Mouse (Mus musculus): Measurements from ENCODE around the gene Mfsd6l. TPM values are rescaled to one million over a fixed set of nuclear protein-coding genes. Genes with fewer than 3 reads are reported as not detected.
A peak's percentile ranks its signal among the peaks of the same experiment; 100 is the strongest.

Mfsd6l gene
- polyA plus RNA-seq, 1 experiment from 2014 or later, result 0.32 TPM

DNA sequence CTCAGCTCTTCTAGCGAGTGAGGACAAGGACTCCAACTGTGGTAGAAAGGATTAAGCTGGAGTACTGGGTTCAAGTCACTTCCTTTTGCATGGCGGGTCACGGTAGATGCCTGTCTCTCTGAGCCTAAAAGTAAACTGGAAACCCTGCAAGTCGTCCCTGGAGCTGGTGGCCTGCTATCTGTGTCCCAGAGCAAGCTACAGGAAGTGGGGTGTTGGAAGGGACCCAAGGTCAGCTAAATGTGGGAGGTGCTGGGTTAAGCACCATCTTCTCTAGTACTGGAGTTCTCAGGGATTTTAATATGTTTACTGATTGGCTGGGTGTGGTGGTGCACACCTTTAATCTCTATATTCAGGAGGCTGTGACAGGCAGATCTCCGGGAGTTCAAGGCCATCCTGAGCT is 23.2 kb upstream of the Mfsd6l start:
- H3K4me2 ChIP-seq, result no peak overlapping the region
- no peak overlapping the region for H3K9ac ChIP-seq
- H3K36me3 ChIP-seq, result no peaks in the 10 kb centered on the region
- H3K9me3 ChIP-seq, result no peaks in the 10 kb centered on the region
- H3K27me3 ChIP-seq, result peaks cover 6% of the 10 kb centered on the region; the same call in 1 of the 2 replicates
- 75% methylated on average over 5 of the region's 5 CpGs for WGBS
- no peak overlapping the region for H3K4me3 ChIP-seq
- no peak overlapping the region for H3K27ac ChIP-seq
- peaks cover 7% of the 10 kb centered on the region for H3K4me1 ChIP-seq
- no peak for ATAC-seq (ENCODE audit: insufficient number of reproducible peaks, low FRiP score, low TSS enrichment, low read depth)

DNA sequence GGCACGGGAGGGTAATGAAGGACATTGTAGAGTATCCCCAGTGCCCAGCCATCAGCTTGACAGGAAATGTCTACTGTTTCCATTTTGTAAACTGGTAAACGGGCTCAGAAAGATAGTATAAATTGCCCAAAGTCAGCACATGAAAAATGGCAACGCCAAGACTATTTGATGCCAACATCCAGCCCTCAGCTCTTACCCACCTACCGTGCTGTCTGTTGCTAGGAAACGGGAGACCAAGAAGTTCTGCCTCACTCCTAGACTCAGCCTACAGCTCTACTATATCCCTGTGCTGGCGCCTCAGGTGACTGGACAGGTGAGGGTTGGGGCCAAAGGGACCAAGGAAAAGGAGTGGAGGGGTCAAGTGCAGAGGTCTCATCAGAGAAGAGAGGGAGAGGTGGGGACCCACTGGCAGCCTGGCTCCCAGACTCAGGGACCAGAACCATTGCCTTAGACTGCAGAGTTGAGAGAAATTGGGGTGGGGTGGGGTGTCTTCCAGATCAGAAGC is 22.0 kb upstream of the Mfsd6l start:
- Histone ChIP-seq H3K4me1 (peaks cover 7% of the 10 kb centered on the region), H3K9ac (no peak overlapping the region), H3K4me2 (no peak overlapping the region), H3K27me3 (peaks cover 6% of the 10 kb centered on the region; the same call in 1 of the 2 replicates), H3K9me3 (no peaks in the 10 kb centered on the region), H3K4me3 (no peak overlapping the region), H3K36me3 (no peaks in the 10 kb centered on the region), H3K27ac (no peak overlapping the region)
- 82% methylated on average over 6 of the region's 6 CpGs for WGBS
- ATAC-seq (ENCODE audit: insufficient number of reproducible peaks, low FRiP score, low TSS enrichment, low read depth), result 0 out of 2 replicates have a peak, but pooled peaks have one; percentile 19

DNA sequence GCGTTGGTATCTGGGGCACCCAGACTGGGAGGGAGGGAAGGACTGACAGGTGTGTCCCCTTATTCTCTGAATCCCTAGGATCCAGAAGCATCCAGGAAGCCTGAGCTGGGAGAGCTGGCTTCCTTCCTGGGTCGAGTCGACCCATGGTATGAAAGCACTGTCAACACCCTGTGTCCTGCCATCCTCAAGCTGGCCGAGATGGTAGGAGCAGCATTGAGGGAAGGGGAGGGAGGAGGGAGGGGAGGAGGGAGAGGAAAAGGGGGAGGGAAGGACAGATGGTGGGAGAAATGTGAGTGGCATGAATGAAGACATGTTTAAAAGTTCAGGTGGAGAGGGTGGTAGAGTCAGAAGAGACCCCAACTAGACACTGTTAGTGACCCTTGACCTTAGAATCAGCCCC is 20.0 kb upstream of the Mfsd6l start:
- no peaks in the 10 kb centered on the region for H3K9me3 ChIP-seq
- ATAC-seq (ENCODE audit: insufficient number of reproducible peaks, low FRiP score, low TSS enrichment, low read depth), result no peak

DNA sequence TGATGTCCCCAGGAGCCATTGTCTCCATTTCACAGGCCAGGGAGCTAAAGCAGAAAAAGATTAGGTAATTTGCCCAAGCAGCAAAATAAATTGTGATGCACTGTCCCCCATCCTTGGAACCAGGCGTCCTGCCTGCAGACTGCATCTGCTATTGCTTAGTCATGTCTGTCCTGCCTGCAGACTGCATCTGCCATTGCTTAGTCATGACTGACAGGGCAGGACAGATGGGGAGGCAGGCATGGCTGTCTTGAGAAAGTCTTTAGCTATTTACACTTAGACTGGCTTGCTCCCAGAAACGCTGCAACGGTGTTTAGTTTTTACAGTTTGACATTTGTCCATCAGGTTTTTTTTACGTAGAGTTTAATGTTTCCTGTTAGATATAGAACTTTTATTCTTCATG is 19.5 kb upstream of the Mfsd6l start:
- Histone ChIP-seq H3K9me3 (no peaks in the 10 kb centered on the region), H3K4me3 (no peak overlapping the region), H3K27me3 (0 out of 2 replicates have a peak, but pooled peaks cover under 1% of the 10 kb centered on the region), H3K4me1 (peaks cover 4% of the 10 kb centered on the region; the same call in 1 of the 2 replicates), H3K27ac (no peak overlapping the region), H3K36me3 (no peaks in the 10 kb centered on the region), H3K9ac (no peak overlapping the region), H3K4me2 (no peak overlapping the region)
- WGBS, result 34% methylated on average over 4 of the region's 4 CpGs
- ATAC-seq (ENCODE audit: insufficient number of reproducible peaks, low FRiP score, low TSS enrichment, low read depth), result no peak

More for the DNA sequence above, 20.0 kb upstream of the Mfsd6l start:
- Histone ChIP-seq H3K27ac (no peak overlapping the region), H3K36me3 (no peaks in the 10 kb centered on the region), H3K27me3 (peaks cover 5% of the 10 kb centered on the region; the same call in 1 of the 2 replicates), H3K4me1 (peaks cover 7% of the 10 kb centered on the region), H3K9ac (no peak overlapping the region), H3K4me3 (no peak overlapping the region), H3K4me2 (no peak overlapping the region)
- WGBS, result 65% methylated on average over 4 of the region's 4 CpGs

DNA sequence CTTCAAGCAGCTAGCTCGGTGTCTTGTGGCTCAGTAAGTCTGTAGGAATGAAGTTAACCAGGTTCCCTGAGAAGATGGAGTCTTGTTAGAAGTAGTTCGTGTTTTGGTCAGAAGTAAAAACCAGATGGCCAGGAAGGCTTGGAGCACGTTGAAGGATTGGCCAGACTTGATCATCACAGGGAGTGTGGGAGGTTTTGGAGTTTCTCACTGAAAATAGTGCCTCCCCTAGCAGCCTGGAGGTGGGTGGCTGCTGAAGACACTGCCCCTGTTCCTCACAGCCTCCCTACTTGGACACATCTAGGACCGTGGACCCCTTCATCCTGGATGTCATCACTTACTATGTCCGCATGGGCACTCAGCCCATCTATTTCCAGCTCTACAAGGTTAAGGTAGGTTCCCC is 16.4 kb upstream of the Mfsd6l start:
- peaks cover 3% of the 10 kb centered on the region; the same call in 1 of the 2 replicates for H3K4me1 ChIP-seq
- H3K9ac ChIP-seq, result no peak overlapping the region
- H3K36me3 ChIP-seq, result no peaks in the 10 kb centered on the region
- no peaks in the 10 kb centered on the region for H3K27me3 ChIP-seq
- no peak for ATAC-seq (ENCODE audit: insufficient number of reproducible peaks, low FRiP score, low TSS enrichment, low read depth)
- H3K27ac ChIP-seq, result no peak overlapping the region
- WGBS, result 56% methylated on average over 5 of the region's 5 CpGs
- H3K4me2 ChIP-seq, result no peak overlapping the region
- H3K9me3 ChIP-seq, result no peaks in the 10 kb centered on the region
- H3K4me3 ChIP-seq, result no peak overlapping the region

DNA sequence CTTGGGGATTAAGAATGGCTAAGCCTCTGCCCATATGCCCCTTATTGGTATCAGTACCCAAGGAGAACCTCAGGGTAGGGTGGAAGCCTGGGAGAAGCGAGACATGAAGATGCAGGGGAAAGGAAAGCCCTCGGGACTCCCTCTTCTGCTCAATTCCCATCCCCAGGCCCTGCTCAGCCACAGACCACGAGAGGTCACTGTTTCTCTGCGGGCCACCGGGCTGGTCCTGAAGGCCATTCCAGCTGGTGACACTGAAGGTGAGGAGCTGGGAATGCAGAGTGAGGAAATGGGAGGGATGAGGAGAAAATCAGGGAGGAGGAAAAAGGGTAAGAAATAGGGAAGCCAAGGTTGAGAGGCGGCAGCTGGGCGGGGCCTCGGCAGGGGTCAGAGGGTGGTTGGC is 11.4 kb upstream of the Mfsd6l start:
- Histone ChIP-seq H3K9ac (no peak overlapping the region), H3K4me3 (no peak overlapping the region), H3K36me3 (no peaks in the 10 kb centered on the region), H3K4me2 (no peak overlapping the region), H3K9me3 (no peaks in the 10 kb centered on the region), H3K4me1 (peaks cover 7% of the 10 kb centered on the region; the same call in 1 of the 2 replicates), H3K27me3 (peaks cover 3% of the 10 kb centered on the region; the same call in 1 of the 2 replicates), H3K27ac (no peak overlapping the region)
- 10% methylated on average over 8 of the region's 8 CpGs for WGBS
- ATAC-seq (ENCODE audit: insufficient number of reproducible peaks, low FRiP score, low TSS enrichment, low read depth), result no peak

DNA sequence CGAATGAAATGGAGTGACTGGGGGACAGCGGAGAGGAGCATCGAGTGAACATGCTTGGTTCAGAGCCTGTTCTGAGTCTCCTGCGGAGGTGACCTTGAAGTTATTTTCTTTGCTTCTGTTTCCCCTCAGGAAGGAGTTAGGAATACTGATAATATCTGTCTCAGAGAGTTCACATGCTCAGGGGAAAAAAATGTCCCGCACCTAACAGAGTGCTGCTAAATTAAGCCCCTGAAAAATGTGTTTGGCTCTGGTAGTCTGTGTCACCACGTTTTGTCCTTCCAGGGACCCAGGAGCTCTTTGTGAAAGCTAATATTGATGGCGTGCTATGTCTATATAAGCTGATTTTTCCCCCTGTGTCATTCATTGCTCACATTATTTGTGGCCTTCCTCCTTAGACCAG is 10.8 kb upstream of the Mfsd6l start:
- Histone ChIP-seq H3K27me3 (peaks cover 3% of the 10 kb centered on the region; the same call in 1 of the 2 replicates), H3K36me3 (no peaks in the 10 kb centered on the region), H3K4me2 (no peak overlapping the region), H3K9me3 (no peaks in the 10 kb centered on the region), H3K4me3 (no peak overlapping the region), H3K4me1 (peaks cover 7% of the 10 kb centered on the region; the same call in 1 of the 2 replicates), H3K9ac (no peak overlapping the region), H3K27ac (no peak overlapping the region)
- no peak for ATAC-seq (ENCODE audit: insufficient number of reproducible peaks, low FRiP score, low TSS enrichment, low read depth)
- 49% methylated on average over 7 of the region's 7 CpGs for WGBS

DNA sequence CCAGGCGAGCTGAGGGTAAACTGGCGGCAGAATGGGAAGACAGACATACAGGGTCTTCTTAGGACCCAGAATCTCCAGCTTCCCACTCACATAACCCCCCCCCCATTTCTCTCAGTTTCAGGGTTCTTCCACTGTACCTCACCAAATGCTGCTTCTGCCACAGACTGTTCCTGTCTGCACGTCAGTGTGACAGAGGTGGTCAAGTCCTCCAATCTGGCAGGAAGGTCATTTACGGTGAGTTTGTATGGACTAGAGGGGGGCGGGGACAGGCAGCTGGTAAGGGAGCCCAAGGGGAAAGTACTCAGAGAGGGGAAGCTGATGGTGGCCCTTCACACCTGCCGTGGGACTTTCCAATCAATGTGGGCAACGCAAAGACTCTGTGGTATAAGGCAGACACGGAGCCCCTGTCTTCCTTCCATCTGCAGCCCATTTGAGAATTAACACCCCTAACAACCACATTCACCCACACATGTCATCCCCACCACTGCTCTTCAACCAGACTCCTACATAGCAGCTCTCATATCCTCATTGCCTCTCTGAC is 10.2 kb upstream of the Mfsd6l start:
- WGBS, result 69% methylated on average over 8 of the region's 8 CpGs
- Histone ChIP-seq H3K9ac (no peak overlapping the region), H3K4me2 (no peak overlapping the region), H3K4me3 (no peak overlapping the region), H3K4me1 (peaks cover 7% of the 10 kb centered on the region; the same call in 1 of the 2 replicates), H3K27ac (no peak overlapping the region), H3K9me3 (no peaks in the 10 kb centered on the region), H3K27me3 (peaks cover 3% of the 10 kb centered on the region; the same call in 1 of the 2 replicates), H3K36me3 (no peaks in the 10 kb centered on the region)
- no peak for ATAC-seq (ENCODE audit: insufficient number of reproducible peaks, low FRiP score, low TSS enrichment, low read depth)

DNA sequence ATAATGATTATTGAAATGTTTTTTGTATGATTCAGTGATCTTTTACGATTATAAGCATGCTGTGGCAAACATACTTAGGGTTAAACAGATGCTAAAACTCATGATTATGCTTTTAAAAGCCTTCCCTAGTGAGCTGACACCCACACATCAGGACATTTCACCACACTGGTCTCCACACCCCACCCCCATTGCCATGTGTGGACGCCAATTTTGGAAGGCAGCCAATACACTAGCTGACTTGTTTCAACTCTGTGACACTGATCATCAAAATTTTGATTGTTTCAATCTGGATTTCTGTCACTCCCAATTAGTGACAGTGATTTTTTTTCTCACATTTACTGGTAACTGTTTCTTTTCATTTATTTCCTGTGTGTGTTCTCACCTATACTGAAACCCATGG is 8.5 kb upstream of the Mfsd6l start:
- H3K4me1 ChIP-seq, result peaks cover 7% of the 10 kb centered on the region; the same call in 1 of the 2 replicates
- no peaks in the 10 kb centered on the region for H3K9me3 ChIP-seq
- no peak for ATAC-seq (ENCODE audit: insufficient number of reproducible peaks, low FRiP score, low TSS enrichment, low read depth)
- 42% methylated on average over 2 of the region's 2 CpGs for WGBS
- no peak overlapping the region for H3K4me2 ChIP-seq
- no peak overlapping the region for H3K9ac ChIP-seq
- H3K36me3 ChIP-seq, result no peaks in the 10 kb centered on the region
- H3K27me3 ChIP-seq, result peaks cover 3% of the 10 kb centered on the region; the same call in 1 of the 2 replicates
- H3K27ac ChIP-seq, result no peak overlapping the region
- H3K4me3 ChIP-seq, result no peak overlapping the region

DNA sequence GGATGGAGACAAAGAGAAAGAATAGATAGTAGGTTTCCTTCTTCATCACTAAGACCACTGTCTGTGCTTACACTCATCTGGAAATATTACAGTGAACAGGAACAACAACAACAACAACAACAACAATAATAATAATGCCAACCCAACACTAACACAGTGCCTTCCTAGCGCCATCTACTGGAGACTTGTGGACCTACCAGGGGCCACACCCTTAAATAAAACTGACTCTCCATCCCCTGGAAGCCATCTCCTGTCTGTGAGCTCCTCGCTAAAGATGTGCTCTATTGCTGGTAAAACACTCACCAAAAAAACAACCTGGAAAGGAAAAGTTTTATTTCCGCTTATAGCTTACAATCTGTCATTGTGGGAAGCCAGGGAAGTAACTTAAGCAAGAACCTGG is 6.4 kb upstream of the Mfsd6l start:
- Histone ChIP-seq H3K27me3 (peaks cover 3% of the 10 kb centered on the region; the same call in 1 of the 2 replicates), H3K9me3 (no peaks in the 10 kb centered on the region), H3K4me1 (peaks cover 7% of the 10 kb centered on the region; the same call in 1 of the 2 replicates), H3K9ac (no peak overlapping the region), H3K27ac (no peak overlapping the region), H3K36me3 (no peaks in the 10 kb centered on the region), H3K4me3 (no peak overlapping the region), H3K4me2 (no peak overlapping the region)
- WGBS, result 53% methylated on average over 3 of the region's 3 CpGs
- no peak for ATAC-seq (ENCODE audit: insufficient number of reproducible peaks, low FRiP score, low TSS enrichment, low read depth)

DNA sequence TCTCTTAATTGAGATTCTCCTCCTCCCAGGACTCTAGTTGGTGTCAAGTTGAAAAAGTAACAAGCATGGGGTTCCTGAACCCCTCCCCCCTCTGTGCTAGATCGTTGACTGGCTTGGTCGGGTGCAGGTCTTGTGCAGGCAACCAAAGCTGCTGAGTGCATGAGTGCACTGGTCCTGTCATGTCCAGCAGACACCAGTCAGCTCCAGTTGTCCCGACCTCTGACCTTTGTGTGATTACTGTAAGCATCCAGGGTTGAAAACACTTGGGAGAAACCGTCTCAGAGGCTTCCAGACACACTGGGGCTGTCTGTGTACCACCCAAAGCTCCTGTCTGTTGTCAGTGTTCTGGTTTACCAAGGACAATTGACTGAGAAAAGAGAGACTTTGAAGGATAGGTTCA is 5.6 kb upstream of the Mfsd6l start:
- H3K4me1 ChIP-seq, result peaks cover 7% of the 10 kb centered on the region; the same call in 1 of the 2 replicates
- H3K27me3 ChIP-seq, result peaks cover 4% of the 10 kb centered on the region; the same call in 1 of the 2 replicates
- 51% methylated on average over 4 of the region's 4 CpGs for WGBS
- H3K4me3 ChIP-seq, result no peak overlapping the region
- H3K9ac ChIP-seq, result no peak overlapping the region
- no peak overlapping the region for H3K4me2 ChIP-seq
- no peak for ATAC-seq (ENCODE audit: insufficient number of reproducible peaks, low FRiP score, low TSS enrichment, low read depth)
- no peaks in the 10 kb centered on the region for H3K9me3 ChIP-seq
- no peak overlapping the region for H3K27ac ChIP-seq
- no peaks in the 10 kb centered on the region for H3K36me3 ChIP-seq

DNA sequence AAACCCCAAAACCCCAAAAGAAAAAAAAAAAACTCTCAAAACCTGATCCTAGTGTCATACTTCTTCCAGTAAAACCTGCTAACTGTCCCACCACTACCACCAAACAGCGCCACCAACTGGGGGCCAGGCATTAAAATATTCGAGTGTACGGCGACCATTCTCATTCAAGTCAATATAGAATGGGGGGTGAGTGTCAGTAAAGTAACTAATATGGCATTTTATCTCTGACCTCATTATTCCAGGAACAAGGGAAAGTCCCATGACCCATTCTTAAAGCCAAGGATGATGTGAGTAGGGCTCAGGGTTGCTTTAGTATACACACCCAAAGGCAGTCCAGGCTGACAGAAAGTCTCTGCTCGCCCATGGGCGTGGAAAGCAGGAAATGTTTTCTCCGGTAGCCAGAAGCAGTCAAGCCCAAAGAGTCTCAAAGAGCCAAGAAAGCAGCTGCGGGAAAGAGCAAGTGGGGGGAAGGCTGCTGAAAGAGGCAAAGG is 2.0 kb upstream of the Mfsd6l start:
- peaks cover 13% of the 10 kb centered on the region for H3K27me3 ChIP-seq
- WGBS, result 31% methylated on average over 8 of the region's 8 CpGs
- no peaks in the 10 kb centered on the region for H3K9me3 ChIP-seq
- H3K27ac ChIP-seq, result no peak overlapping the region
- H3K4me3 ChIP-seq, result no peak overlapping the region
- peaks cover 6% of the 10 kb centered on the region for H3K4me1 ChIP-seq
- no peak overlapping the region for H3K4me2 ChIP-seq
- H3K9ac ChIP-seq, result no peak overlapping the region
- ATAC-seq (ENCODE audit: insufficient number of reproducible peaks, low FRiP score, low TSS enrichment, low read depth), result no peak
- no peaks in the 10 kb centered on the region for H3K36me3 ChIP-seq
